Mouse (Mus musculus): ENCODE data around the gene Rps6kb1. TPM values are rescaled to one million over a fixed set of nuclear protein-coding genes. Genes with fewer than 3 reads are reported as not detected.

Rps6kb1 gene
- total and polyA plus RNA-seq, 3 experiments, result 45.2 to 110 (median 76.9) TPM

GRCm38 (mm10) chr11:86503121-86503520 lies 41.5 kb downstream of the Rps6kb1 start:
- no peaks in the 10 kb centered on the region for H3K79me2 ChIP-seq (replicated peaks; ENCODE audit: control insufficient read depth, extremely low read depth, insufficient read depth, poor library complexity, severe bottlenecking)
- H3K36me3 ChIP-seq (replicated peaks in 1 of 2; ENCODE audit: control insufficient read depth in 1 of 2, insufficient read depth in 1 of 2, low read length in 1 of 2), result peaks cover 48 to 84% of the 10 kb centered on the region in 2 experiments
- DNase-seq (ENCODE audit: extremely low read depth), result no peak
- H3K27ac ChIP-seq (ENCODE audit: insufficient read depth, low read depth), result no peak overlapping the region
- no peak overlapping the region for H3K9ac ChIP-seq (ENCODE audit: insufficient read depth, low read depth)
- TF ChIP-seq ZC3H11A (IDR thresholded peaks at IDR 0.05; ENCODE audit: low read depth, low read length) (no peak), MAFK (IDR thresholded peaks at IDR 0.05; ENCODE audit: insufficient replicate concordance, low read length) (no peak), ZKSCAN1 (IDR thresholded peaks at IDR 0.05; ENCODE audit: borderline replicate concordance, low read depth, low read length) (no peak), E2F4 (IDR thresholded peaks at IDR 0.05; ENCODE audit: insufficient replicate concordance, low read depth, low read length) (no peak), USF1 (IDR thresholded peaks at IDR 0.05; ENCODE audit: low read depth, low read length) (no peak), IRF4 (IDR thresholded peaks at IDR 0.05; ENCODE audit: low read depth, low read length) (no peak), ZNF384 (IDR thresholded peaks at IDR 0.05; ENCODE audit: low read depth, low read length) (no peak), TBP (conservative IDR thresholded peaks at IDR 0.05; ENCODE audit: low read depth, low read length) (no peak), BHLHE40 (IDR thresholded peaks at IDR 0.05; ENCODE audit: low read depth, low read length) (no peak), POLR2AphosphoS2 (IDR thresholded peaks at IDR 0.05; ENCODE audit: low read depth, low read length) (no peak), ETS1 (conservative IDR thresholded peaks at IDR 0.05; ENCODE audit: low read depth, low read length) (no peak), JUND (conservative IDR thresholded peaks at IDR 0.05; ENCODE audit: low read depth, low read length) (no peak), MEF2A (IDR thresholded peaks at IDR 0.05; ENCODE audit: borderline replicate concordance, low read depth, low read length) (no peak), RCOR1 (conservative IDR thresholded peaks at IDR 0.05; ENCODE audit: low read depth, low read length) (no peak), USF2 (conservative IDR thresholded peaks at IDR 0.05; ENCODE audit: low read depth, low read length) (no peak), CHD1 (IDR thresholded peaks at IDR 0.05; ENCODE audit: low read depth, low read length) (no peak), SIN3A (IDR thresholded peaks at IDR 0.05; ENCODE audit: low read length) (no peak)
- dilution Hi-C loops (cut with MboI; ENCODE audit: extremely low pct_ligation_motif_present, extremely low pct_unique_long_range_greater_than_20kb, low sequenced_read_pairs), result no loop called here
- no peak overlapping the region for H3K4me3 ChIP-seq (replicated peaks in 1 of 3; ENCODE audit: low read depth in 2 of 3, low read length in 2 of 3, poor library complexity in 1 of 3)
- H3K4me2 ChIP-seq (ENCODE audit: insufficient read depth, low read depth, poor library complexity, severe bottlenecking), result no peak overlapping the region
- H3K4me1 ChIP-seq (ENCODE audit: control insufficient read depth in 1 of 2, insufficient read depth in 2 of 2), result peaks cover 0 to 4% of the 10 kb centered on the region in 2 experiments; a peak in 1 of 4 replicates
- in situ Hi-C loops (cut with MboI; ENCODE audit: low pct_ligation_motif_present, low pct_unique_long_range_greater_than_20kb, low sequenced_read_pairs), result no loop called here
- no peaks in the 10 kb centered on the region for H3K27me3 ChIP-seq (replicated peaks)
- H3K9me3 ChIP-seq (replicated peaks; ENCODE audit: low read length), result no peaks in the 10 kb centered on the region

GRCm38 (mm10) chr11:86500795-86501194 lies 43.8 kb downstream of the Rps6kb1 start:
- Histone ChIP-seq H3K36me3 (replicated peaks in 1 of 2; ENCODE audit: control insufficient read depth in 1 of 2, insufficient read depth in 1 of 2, low read length in 1 of 2) (peaks cover 46 to 80% of the 10 kb centered on the region in 2 experiments), H3K9ac (ENCODE audit: insufficient read depth, low read depth) (no peak overlapping the region; the same call in 1 of the 2 replicates), H3K9me3 (replicated peaks; ENCODE audit: low read length) (no peaks in the 10 kb centered on the region), H3K4me2 (ENCODE audit: insufficient read depth, low read depth, poor library complexity, severe bottlenecking) (no peak overlapping the region), H3K27me3 (replicated peaks) (no peaks in the 10 kb centered on the region), H3K27ac (ENCODE audit: insufficient read depth, low read depth) (no peak overlapping the region), H3K4me1 (ENCODE audit: control insufficient read depth in 1 of 2, insufficient read depth in 2 of 2) (peaks cover 0 to 16% of the 10 kb centered on the region in 2 experiments; a peak in 2 of 4 replicates), H3K79me2 (replicated peaks; ENCODE audit: control insufficient read depth, extremely low read depth, insufficient read depth, poor library complexity, severe bottlenecking) (no peaks in the 10 kb centered on the region), H3K4me3 (replicated peaks in 1 of 3; ENCODE audit: low read depth in 2 of 3, low read length in 2 of 3, poor library complexity in 1 of 3) (no peak overlapping the region)
- TF ChIP-seq MAFK (IDR thresholded peaks at IDR 0.05; ENCODE audit: insufficient replicate concordance, low read length) (peak; percentile 68; the same call in 1 of the 2 replicates), MXI1 (IDR thresholded peaks at IDR 0.05; ENCODE audit: low read depth, low read length) (no peak)
- dilution Hi-C loops (cut with MboI; ENCODE audit: extremely low pct_ligation_motif_present, extremely low pct_unique_long_range_greater_than_20kb, low sequenced_read_pairs) (no loop called here), in situ Hi-C loops (cut with MboI; ENCODE audit: low pct_ligation_motif_present, low pct_unique_long_range_greater_than_20kb, low sequenced_read_pairs) (no loop called here)
- DNase-seq (ENCODE audit: extremely low read depth), result no peak
